Mouse (Mus musculus): ENCODE measurements at regions not wholly inside any gene's neighbourhood (a gene's known extent, or its start where the extent isn't known, plus 50 kb on each side); places are given as distances from the start of the nearest gene placed in this dataset.

DNA sequence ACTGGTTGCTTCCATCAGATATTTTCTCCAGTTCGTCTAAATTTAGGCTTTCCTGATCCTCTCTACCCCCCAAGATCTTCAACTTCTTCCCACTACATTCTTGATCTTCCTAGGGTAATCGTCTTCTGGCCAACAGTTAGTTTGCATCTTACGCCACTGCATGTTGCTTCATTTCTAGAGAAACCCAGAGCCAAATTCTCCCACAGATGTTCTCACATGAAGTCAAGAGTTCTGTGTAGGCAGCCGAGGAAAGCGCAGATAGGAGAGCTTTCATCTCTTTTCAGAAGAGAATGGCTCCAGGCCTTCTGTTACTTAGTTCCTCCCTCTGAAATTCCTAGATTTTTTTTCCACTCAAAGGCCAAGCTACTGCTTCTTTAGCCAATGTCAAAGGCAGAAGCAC lies 179.9 kb downstream of the Fgf10 start:
- no peak for DNase-seq (ENCODE audit: low spot score)

DNA sequence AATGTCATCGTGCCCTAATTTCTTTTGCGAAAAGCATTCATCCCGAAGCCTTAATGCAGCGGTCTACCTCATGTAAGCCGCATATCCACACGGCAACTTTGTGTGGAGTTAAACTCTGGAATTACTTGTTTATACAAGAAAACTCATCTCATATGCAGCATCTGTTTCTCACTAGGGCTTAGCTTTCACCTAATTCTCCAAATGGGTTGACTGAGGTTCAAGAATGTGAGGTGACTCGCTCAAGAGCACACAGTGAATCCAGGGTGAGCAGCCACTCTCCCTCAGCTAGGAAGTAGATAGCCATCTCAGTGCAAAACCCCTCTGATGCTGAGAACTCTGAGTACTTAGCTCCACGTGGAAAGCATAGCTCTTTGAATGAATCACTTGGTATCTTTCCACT lies 181.1 kb downstream of the Fgf10 start:
- no peak for DNase-seq (ENCODE audit: low spot score)

DNA sequence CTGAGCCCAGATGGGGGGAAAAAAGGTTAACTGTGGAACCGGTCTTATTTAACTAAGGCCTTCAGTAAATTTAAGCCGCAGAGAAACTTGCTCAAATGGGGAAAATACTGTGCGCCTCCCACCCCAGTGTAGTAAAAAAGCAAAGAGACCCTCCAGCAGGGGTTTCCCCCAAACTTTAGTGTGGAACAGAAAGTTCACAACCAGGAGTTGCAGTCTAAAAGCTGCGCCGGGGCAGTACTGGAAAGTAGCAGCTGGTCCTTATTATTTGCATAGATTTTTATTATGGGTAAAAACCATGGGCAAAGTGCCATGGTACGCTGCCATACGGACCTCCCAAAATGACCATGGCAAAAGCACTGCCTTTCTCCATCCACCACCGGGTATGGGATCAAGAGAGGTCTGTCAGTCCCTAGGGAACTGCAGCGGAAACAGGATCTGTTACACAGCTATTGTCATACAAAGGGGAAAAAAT lies 216.8 kb downstream of the Fgf10 start:
- no peak for DNase-seq (ENCODE audit: low spot score)

DNA sequence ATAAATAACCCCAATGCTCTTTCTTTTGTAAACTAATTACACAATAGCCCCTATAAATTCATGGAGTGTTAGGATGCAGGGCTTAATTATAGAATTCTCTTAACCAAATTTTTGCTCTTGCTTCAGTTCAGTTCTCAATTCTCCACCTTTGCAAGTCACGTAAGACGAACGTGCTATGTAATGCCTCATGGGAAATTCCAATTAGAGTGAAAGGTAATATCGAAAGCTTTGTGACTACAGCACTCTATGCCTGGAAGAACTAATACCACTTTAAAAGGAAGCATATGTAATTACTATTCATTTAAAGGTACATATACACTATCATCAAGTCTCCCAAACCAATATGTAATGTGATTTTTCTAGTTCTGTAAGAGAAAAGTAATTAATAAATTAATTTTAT lies 225.5 kb downstream of the Fgf10 start:
- DNase-seq (ENCODE audit: low spot score) = no peak

DNA sequence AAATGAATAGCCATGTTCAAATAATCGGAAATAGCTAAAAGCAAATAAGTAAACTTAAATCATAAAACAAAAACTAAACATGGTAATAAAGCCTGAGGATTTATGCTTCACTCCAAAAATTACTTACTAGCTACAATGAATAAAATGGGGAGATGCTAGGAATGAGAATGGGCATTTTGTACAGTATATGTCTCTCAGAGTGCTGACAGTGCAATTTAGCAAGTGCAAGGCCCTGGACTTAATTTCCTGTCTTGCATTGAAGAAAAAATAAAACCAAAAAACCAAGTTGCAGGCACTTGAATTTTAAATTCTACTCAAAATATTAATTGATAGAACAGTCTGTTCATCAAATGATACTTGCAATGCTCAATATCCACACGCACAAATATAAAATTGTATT lies 232.4 kb downstream of the Fgf10 start:
- DNase-seq (ENCODE audit: low spot score) = no peak

DNA sequence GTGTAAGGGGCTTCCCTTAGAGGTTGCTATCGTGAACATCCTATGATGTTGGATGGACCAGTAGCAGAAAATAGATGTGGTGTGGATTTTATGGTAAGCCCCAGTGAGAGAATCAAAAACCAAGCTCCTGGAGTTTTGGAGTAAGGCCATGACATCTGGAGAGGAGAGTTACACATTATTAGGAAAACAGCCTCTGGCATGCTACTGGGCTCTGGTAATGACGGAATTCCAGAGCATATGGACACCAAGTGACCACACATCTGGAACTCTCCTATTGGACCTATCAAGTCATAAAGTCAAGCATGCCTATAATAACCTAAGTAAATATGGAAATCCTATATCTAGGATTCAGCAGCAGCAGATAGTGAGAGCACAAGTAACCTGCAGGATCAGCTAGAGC lies 240.8 kb downstream of the Fgf10 start:
- no peak for DNase-seq (ENCODE audit: low spot score)

DNA sequence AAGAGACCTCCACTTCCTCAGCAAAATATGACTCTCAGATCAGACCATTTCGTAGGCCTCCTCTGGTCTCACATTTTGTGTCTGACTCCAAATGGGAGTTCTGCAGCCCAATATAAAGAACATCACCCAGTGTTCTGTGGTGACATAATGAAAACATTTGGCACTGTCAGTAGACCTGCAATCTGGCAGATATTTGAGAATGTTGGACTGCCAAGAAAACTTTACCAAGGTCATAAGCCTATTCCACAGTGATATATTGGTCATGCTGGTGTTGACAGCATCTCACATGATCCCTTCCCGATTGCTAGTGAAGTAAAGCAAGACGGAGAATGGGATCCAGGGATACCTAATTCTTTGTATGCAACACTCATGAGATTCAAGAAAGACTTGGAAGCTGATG lies 271.2 kb downstream of the Fgf10 start:
- DNase-seq (ENCODE audit: low spot score) = no peak

DNA sequence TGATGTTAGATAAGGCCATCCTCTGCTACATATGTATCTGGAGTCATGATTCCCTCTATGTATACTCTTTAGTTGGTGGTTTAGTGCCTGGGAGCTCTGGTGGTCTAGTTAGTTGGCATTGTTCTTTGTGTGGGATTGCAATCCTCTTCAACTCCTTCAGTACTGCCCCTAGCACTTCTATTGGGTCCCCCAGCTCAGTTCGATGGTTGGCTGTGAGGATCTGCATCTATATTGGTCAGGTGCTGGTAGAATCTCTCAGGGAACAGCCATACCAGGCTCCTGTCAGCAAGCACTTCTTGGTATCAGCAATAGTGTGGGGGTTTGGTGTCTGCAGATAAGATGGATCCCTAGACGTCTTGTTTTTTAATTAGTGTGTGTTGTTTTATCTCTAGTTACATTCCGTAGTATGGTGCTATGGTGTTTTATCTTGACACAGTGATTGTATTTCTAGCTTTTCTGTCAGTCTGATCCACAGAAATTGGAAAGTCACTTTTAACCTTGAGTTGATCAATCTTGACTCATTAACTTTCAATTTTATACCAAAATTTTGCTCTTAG lies 296.6 kb downstream of the Fgf10 start:
- DNase-seq (ENCODE audit: low spot score) = no peak

DNA sequence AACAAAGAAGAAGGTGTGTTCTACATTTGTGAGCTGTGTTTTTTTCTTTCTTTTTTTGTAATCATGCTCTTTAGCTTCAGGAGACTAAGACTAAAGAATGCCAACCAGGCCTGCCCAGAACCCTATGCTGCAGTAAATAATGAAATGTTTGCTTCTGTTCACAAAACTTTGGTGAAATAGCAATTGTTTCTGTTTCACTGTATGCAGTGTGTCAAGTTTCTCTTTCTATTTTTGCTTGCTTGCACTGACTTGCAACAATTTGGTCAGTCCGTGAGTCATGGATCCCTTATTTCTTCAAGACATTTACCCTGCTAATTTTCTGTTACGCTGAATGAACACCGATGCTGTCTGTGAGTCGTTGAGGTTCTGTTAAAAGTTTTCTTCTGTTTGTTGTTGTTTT lies 298.1 kb downstream of the Fgf10 start:
- no peak for DNase-seq (ENCODE audit: low spot score)

DNA sequence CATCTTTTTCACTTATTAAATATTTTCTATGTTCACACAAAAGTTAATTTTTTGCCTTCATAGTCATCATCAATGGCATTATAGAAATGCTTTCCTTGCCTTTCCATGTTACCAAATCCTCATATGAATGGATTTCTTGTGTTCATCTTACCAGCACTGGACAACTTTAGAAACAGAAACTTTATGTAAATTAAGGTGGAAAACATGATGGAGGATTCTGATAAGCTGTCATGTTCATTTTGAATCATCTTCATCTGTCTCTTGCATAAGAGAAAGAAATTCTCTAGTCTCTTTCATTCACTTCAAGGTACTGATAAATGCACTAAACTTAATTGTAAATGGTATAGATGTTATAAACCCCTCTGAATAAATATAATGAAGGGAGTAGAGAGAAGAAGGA lies 305.4 kb downstream of the Fgf10 start:
- DNase-seq (ENCODE audit: low spot score) = no peak

DNA sequence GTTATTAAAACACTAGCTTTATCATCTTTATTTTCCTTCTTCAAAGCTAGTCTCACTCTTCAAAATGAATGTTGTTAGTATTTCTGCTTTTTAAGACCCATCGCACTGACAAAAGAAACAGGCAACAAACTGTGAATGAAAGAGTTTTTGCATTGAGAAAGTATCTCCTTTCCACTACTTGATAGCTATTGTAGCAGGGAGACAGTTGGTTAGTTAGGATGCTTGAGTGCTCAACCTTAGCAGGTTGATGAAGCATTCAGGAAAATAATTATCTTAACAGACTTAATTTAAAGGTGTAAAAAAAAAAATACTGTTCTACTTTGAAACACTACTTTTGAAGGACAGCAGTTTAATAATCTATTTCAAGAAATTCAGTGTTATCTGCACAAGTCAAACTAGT lies 305.9 kb downstream of the Fgf10 start:
- DNase-seq (ENCODE audit: low spot score) = no peak

DNA sequence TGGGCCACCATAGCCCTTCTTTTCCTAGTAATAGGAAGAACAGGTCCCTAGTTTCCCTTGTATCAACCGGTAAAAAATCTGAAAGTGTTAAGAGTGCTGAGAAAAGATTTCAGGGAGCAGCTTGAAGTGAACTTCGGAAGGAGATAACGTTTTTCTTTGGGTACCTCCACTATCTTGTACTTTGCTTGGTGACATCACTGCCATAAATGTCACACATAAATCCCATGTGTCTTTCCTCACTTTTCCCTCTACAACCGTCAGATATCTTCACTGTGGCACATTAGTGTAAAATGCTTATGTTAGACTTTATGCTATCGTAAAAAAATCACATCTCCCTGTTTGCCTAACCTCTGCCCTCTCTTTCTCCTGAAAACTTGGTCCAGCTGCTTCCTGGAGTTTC lies 309.9 kb downstream of the Fgf10 start:
- DNase-seq (ENCODE audit: low spot score) = no peak

DNA sequence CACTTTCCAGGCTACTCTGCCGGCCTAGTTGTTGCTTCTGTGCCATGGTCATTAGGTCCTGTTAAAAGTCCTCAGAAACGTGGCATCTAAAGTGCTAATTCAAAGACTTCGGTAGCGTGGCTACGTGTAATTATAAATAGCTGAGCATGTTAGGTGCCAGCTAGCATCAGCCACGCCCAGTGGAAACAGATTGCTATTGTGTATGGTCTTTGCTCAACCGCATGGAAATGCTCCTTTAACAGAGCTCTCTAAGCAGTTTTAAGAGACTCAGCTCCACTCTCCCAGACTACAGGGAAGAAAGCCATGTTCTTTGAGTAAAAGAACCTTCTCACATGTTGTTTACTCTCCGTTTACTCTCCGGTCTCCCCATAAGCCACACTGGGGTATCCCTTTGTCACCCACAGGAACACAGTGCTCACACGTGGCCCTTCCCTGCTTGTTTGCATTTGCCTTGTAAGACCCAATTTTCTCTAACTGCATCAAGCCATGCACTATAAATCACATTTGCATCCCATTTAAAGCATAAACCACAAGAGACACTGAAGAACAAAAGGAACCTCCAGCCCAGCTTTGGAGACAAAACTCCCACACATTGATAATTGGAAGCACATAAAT lies 311.7 kb downstream of the Fgf10 start:
- no peak for DNase-seq (ENCODE audit: low spot score)

DNA sequence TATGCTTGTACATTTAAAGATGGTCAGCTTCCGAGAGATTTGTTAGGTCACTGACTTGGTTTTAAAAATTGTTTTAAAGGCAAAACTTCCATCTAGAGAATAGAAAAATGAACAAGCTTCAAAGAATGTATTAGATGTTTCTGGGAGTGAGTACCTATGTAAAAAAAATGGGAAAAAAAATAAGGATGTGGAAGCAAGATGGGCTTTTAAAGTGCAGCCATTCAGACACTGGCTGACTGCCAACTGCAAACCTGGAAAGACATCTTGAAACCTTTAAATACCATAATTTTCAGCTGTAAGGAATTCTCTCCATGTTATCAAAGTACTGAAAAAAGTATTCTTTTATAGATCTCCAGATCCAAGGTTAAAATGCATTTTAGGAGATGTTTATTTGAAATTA lies 315.7 kb downstream of the Fgf10 start:
- DNase-seq (ENCODE audit: low spot score) = no peak

DNA sequence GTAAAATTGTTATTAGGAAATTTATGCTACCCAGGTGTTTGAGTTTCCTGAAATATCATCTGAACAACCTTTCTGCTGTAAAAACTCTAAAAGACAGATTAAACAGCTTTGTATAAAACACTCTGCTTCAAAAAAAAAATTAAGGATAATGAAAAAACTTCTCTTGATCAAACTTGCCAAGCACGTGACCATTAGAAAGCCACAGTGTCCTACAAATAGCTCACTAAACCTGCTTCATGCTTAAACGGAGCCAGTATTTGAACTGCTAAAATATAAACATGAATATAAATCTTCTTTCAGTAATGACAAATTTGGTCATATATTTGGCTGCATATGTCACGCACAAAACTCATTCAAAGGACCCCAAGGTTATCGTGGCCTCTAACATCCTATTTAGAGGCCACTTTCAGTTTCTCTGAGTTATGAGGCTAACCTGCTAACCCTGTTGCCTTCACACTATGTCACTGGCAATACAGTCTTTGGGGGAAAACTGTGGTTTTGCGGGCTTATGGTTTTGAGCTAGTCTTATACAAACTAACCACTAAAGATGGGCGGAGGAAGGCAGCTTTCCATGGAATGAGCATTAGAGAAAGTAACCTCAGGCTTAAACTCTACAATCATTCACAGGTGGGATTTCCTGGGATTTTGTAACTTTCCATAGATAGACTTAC lies 355.8 kb downstream of the Fgf10 start:
- no peak for DNase-seq (ENCODE audit: low spot score)

DNA sequence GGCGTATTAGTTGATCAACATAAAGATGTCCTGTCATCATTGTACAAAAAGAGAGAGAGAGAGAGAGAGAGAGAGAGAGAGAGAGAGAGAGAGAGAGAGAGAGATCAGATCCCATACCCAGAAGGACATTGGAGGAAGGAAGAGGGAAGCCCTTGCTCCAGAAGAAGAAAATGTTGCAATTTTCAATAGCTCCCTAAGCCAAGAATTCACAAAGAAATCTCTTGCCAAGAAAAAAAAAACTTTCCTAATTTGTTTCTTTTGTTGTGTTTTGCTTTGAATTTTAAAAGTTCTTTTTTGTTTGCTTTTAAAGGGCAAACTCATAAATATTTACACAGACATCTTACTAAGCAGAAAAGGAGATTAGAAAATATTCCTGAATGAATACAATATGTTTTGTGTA lies 370.0 kb downstream of the Fgf10 start:
- no peak for DNase-seq (ENCODE audit: low spot score)

DNA sequence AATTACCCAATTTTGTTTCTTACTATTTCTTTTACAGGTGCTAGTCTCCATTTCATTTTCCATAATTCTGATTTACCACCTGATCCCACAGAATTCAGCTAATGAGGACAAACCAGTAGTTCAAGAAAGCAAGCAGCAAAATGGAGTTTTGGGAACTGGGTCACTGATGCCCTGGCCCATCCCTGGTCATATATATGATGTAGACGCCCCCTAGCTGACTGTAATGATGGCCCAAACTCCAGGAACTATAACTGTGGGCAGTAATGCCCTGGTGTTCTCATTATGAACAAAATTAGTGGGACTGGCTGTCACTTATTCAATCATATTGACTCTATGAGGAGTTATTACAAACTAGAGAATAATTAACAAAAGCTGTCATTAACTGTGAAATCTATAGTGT lies 375.5 kb downstream of the Fgf10 start:
- DNase-seq (ENCODE audit: low spot score) = no peak

DNA sequence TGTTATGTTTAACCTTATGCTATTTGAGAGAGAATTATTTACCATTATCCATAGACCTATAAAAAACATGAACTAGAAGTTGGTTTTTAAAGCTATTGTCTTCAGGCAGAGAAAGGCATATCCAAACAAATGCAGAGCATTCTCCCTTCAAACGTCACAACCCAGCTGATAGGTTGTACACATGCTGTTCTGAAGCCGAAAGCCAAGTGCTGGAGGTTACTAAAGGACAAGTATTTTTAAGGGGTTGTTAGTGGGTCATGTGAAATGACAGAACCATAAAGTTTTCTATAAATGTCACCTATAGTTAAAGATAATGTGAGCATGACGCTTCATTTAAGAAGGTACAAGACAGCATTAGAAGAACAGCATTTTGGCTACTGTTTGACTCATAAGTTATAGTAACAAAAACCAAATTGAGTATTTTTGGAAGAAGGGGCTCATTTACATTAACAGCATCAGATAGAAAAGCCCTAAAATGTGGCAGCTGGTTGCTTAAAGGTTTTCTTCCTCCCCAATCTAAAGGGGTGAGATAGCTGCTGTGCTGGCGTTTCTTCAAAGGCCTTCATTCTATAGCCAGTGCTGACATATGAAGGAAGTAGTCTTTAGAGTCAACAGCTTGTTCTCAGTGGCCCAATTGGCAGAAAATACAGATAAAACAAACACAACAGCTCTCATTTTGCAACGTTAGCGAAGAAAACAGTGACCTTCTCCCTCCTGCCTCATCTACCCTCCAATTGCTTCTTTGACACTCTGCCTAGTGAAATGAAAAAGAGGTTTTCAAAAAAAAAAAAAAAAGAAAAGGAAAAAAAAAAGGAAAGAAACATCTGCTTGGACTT lies 359.4 kb upstream of the Paip1 start:
- no peak for DNase-seq (ENCODE audit: low spot score)

DNA sequence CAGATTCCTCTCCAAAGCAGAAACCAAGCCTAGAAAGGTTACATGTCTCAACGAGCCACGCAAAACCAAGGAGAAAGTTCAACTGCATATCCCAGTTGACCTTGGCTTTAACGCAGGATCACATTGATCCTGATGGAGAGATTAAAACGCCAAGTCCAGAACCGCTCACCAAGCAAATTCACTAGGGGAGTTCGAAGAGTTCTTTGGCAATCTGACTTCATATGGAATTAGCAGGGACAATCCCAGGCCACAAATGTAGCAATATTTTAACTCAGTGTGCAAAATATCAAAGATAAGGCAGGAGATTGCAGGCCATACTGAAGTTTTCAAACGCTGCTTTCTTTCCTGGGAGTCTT lies 358.8 kb upstream of the Paip1 start:
- DNase-seq (ENCODE audit: low spot score) = no peak

DNA sequence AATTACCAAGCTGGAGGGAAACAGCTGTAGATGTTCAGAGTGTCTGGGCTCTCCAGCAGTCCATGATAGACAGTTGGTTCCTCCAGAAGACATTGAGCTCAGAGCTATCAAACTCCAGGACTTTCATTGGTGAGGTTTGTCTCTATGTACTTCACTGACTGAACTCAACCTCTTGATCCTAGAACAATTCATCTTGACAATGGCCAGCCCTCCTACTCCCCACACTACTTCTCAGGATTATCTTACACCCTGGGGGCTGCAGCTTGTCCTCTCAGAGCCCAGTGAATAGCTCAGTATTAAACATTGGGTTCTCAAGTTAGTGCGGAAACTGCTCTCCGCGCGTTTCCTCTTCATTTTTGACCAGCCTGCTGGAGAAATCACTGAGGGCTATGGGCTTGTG lies 349.2 kb upstream of the Paip1 start:
- no peak for DNase-seq (ENCODE audit: low spot score)

DNA sequence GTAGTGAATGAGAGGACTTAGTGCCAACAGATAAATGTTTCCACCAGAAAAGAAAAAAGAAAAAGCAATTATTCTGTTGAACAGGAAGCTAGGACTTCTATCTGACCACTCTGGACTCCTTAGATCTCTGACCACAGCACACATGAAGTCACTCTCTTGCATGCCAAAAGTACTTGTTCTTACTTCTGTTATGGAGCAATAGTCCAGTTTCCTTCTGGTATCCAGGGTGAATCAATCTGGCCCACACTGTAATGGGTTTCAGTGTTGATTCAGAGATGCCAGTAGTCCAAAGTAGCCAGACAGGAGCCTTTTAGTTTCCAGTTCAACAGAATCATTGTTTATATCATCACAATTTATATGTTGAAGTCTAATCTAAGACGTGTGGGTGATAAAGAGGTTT lies 346.7 kb upstream of the Paip1 start:
- no peak for DNase-seq (ENCODE audit: low spot score)

DNA sequence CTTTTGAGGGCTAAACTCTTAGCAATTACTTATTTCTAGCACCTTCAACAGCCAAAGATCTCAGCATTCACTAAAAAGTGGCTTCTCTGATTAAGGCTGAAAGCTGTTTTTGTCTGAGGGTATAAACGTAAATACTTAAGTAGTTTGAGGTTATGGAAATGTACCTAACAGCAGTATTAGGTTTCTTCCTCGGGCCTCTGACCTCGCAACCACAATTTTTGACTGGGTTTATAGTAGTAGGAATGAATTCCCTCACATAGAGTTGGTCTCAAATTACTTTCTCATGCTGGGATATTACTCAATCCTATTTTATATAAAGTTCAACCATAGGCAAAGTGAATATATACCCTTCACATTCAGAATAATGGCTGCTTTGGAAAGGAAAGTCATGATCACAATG lies 310.5 kb upstream of the Paip1 start:
- DNase-seq (ENCODE audit: low spot score) = no peak

DNA sequence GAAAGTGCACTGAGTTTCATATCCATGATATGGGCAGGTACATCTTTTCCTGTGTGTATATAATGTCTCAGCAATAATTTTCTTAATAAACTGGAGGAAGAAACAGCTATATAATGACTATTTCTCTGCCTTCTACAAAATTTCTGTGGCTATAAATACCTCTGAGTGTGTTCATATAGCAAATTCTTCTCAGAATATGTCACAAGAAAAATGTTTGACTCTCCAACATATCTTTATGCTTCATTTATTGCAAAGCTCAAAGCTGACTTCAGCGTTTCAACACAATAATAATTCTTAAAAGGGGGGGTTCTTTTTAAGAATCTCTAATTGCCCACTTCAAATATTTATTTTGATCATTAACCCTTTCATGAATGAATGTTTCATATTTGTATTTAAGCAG lies 310.0 kb upstream of the Paip1 start:
- DNase-seq (ENCODE audit: low spot score) = no peak
